Mouse (Mus musculus) gastrocnemius, postnatal 36 days (tissue): ENCODE measurements around the gene Srpr. TPM values are rescaled to one million over a fixed set of nuclear protein-coding genes. Genes with fewer than 3 reads are reported as not detected.

Experiments used
- DNase-seq, 2 experiments: peaks; one replicate each; pipeline ENCODE4 v3.0.0; 2022
- intact Hi-C: fragments of 180-260 bp; cut with DNase I; formaldehyde crosslinking; loops from one replicate; pipeline ENCODE4 v1.15.1; 2025
- total RNA-seq, 2 experiments: library from RNA; stranded (reverse); gene quantifications; 2 replicates each; pipeline ENCODE4 v1.2.3; 2021

Srpr gene
- total RNA-seq, 2 experiments from 2014 or later: 190 to 215 TPM

DNA sequence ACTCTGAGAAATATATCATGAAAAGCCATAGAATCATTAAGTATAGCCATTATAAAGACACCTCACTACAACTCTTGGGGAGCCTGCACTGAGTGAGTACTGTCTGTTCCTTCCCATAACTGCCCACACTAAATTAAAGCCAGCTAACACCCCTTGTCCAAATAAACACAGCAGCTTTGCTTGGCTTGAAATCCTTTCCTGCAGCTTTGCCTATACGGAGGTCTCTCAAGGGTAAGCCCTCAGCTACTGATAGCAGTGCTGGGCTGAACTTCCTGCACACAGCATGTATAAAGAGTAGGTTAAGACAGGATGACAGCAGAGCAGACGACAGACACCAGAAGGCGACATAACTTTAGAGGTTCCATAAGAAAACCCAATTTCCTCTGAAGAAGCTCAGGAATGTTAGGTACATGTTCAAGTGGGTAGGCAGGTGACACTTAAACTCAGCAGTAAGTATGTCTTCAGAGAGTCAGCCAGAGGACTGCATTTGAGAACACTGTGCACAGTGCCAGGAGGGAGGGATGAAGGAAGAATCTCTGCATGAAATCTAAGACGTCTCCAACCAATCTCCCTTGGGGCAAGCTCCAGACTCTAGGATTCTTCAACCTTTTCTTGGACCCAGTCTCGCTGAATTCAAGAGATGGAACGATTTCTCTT is 39.1 kb downstream of the Srpr start:
- DNase-seq: no peak
- intact Hi-C loops: no loop called here

GRCm38 (mm10) chr9:35239734-35240133 is 39.8 kb downstream of the Srpr start:
- intact Hi-C loops: no loop called here

GRCm38 (mm10) chr9:35247405-35247804 is 47.4 kb downstream of the Srpr start:
- intact Hi-C loops: no loop called here
- DNase-seq: no peak

More at GRCm38 (mm10) chr9:35239734-35240133, 39.8 kb downstream of the Srpr start:
- DNase-seq: no peak

- DNase-seq: no peak
Observed at GRCm38 (mm10) chr9:35249476-35249875, 49.5 kb downstream of the Srpr start.

DNA sequence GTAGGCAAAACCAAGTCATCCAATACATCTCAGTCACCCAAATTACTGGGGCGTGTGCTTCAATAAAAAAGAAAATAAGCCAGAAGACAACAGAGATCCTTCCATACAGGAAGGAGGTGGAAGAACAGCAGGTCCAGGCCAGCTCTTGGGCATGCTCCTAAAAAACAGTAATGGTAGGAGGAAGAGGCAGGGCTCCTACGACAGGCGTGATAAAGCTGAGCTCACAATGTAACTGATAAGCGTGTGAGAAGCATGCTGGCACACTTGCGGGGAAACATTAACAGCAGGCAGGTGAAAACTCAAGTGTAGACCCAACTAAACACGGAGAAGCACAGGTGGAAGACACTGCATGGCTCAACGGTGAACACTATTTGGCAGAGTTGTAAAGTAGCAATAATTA is 57.4 kb downstream of the Srpr start:
- intact Hi-C loops: loop anchor here (10.0 kb wide), 1 partner anchor 203 kb away; no protein-coding TSS in a partner anchor
- DNase-seq: no peak

More at GRCm38 (mm10) chr9:35249476-35249875, 49.5 kb downstream of the Srpr start:
- intact Hi-C loops: no loop called here

DNA sequence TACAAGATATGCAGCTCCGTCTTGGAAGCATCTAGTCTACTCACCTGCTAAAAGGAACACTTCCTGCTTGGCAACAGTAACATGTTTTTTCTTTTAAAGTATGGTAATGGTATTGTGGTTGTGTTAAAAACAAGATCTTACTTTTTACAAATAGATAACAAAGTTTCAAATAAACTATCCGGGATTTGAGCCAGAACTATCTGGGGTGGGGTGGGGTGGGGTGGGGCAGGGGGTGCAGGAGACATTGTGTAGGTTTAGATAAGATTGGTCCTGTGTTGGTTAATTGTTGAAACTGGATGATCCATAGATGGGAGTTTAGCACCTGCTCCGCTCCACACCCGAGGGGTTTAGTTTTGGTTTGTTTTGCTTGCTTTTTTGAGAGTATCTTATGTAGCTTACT is 62.4 kb downstream of the Srpr start:
- no peak for DNase-seq
- intact Hi-C loops: loop anchor here (10.0 kb wide), 1 partner anchor 228 kb away; no protein-coding TSS in a partner anchor

- DNase-seq: no peak
- intact Hi-C loops: loop anchor here (10.0 kb wide), 1 partner anchor 229 kb away; no protein-coding TSS in a partner anchor
Observed at GRCm38 (mm10) chr9:35263431-35263830, 63.5 kb downstream of the Srpr start.

GRCm38 (mm10) chr9:35264509-35264908 is 64.5 kb downstream of the Srpr start:
- no peak for DNase-seq
- intact Hi-C loops: loop anchor here (10.0 kb wide), 1 partner anchor 230 kb away; no protein-coding TSS in a partner anchor

GRCm38 (mm10) chr9:35267146-35267975 is 67.4 kb downstream of the Srpr start, which contains the start of the genes Fam118b and Rpusd4:
Fam118b (minus strand) TSS chr9:35267805.
Rpusd4 (plus strand) TSS chr9:35267865.
- intact Hi-C loops: loop anchor here (1.0 to 10.0 kb wide), 2 partner anchors 67 to 233 kb away; partner anchors contain the start of genes Srpr and Tirap
- DNase-seq: peak; percentile 84 to 89

GRCm38 (mm10) chr9:35267976-35268715 is 68.2 kb downstream of the Srpr start:
- no peak for DNase-seq
- intact Hi-C loops: loop anchor here (1.0 to 10.0 kb wide), 2 partner anchors 68 to 233 kb away; partner anchors contain the start of genes Srpr and Tirap

DNA sequence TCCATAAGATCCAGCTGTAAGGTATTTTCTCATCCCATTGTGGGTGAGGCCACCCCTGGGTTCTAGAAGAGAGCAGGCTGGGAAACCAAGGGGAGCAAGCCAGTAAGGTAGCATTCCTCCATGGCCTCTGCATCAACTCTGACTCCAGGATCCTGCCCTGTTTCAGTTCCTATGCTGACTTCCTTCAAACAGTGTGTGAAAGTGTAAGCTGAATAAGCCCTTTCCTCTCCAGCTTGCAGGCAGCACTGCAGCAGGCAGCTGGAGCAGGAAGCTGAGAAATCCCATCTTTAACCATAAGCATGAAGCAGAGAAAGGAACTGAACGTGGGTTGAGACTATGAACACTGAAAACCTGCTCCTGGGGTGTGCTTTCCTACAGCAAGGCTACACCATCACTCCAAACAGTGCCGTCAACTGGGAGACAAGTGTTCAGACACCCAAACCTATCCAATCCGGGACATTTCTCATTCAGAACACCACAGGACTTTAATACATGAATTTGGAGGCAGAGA is 77.9 kb downstream of the Srpr start:
- intact Hi-C loops: no loop called here
- no peak for DNase-seq

- DNase-seq: no peak
- intact Hi-C loops: no loop called here
Observed at GRCm38 (mm10) chr9:35278451-35278850, 78.5 kb downstream of the Srpr start.

- no peak for DNase-seq
- intact Hi-C loops: no loop called here
Observed at GRCm38 (mm10) chr9:35282006-35282850, 82.3 kb downstream of the Srpr start.

GRCm38 (mm10) chr9:35282851-35283200 is 82.9 kb downstream of the Srpr start:
- intact Hi-C loops: loop anchor here (1.0 kb wide), 1 partner anchor 241 kb away; no protein-coding TSS in a partner anchor
- DNase-seq: no peak

DNA sequence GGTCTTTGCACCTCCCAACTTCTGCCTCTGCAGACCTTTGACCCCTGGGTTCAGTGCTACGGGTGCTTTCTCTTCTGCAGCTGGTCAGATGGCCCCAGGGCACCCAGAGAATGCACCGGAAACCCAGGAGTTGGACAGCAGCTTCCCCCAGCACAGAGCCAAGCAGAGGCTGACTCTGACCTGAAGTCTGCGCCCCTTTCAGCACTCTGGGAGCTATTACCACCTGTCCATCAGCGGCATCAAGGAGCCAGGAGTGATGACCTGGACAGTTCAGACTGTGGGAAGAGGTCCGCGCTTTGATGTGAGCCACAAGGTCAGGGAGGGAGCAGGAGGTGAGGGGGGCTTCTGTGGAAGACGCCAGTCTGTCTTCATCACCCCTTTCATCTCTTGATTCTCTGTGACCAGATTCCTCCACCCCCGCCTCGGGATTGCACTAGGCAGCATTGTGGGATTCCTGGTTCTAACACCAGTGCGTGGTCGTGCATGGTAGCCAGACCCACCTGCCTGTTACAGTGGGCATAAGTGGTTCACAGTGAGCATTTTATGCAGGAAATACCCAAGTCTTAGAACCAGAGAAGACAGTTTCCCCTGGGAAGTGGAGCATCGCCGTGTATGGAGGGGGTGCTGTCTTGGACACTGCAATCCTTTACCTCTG is 83.6 kb downstream of the Srpr start:
- intact Hi-C loops: loop anchor here (1.0 to 2.0 kb wide), 2 partner anchors 241 to 255 kb away; no protein-coding TSS in a partner anchor
- no peak for DNase-seq

DNA sequence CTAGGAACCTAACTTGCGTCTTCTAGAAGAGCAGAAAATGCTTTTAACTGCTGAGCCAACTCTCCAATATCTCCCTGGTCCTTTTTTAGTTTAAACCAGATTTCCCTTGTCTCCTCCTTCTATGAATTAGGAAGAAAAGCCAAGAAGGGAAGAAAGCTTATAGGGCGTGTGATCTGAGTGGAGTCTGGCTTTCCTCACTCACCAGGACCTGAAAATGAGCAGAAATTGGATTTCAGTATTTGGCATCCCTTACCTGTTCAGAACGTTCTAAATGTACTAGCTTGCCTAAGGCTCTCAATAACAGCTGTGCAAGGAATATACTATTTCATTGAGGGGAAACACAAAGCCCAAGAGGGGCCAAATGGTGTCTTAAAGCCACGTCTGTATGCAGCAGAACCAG is 84.4 kb downstream of the Srpr start:
- no peak for DNase-seq
- intact Hi-C loops: loop anchor here (2.0 kb wide), 1 partner anchor 254 kb away; no protein-coding TSS in a partner anchor

DNA sequence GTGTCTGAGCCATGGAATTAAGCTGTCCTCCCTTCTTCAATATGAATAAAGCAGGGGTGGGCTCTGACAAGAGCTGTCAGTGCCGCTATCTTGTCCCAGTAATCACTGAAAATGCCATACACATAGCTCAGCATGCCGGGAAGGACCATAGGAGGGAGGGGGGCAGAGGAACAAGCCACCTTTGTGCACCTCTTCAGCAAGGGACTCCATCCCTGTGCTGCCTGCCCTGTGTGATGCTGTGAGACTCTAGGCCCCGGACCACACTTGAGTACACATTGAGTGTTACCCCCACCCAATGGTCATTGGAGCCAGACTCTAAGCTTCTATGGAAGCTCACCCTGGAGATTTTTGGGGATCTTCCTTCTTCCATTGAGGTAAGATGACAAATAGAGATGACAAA is 86.4 kb downstream of the Srpr start:
- intact Hi-C loops: no loop called here
- no peak for DNase-seq

DNA sequence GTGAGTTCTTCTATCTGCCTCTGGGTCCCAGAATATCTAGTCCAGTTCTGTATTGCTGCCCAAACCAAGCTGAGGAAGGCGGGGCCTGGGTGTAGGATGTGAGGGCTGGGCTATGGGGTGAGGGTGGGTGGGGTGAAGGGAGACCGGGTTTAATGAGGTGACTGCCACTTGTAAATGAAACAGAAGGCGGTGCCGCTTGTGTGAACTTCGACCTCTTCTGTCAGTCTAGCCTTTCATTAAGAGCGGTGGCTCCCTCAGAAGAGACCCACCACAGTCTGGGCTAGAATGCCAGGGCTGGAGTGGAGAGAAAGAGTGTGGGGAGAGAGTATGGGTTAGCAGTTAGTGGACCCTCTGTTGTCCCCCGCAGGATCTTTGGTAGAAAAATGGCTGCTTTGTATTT is 90.0 kb downstream of the Srpr start:
- intact Hi-C loops: no loop called here
- DNase-seq: no peak

DNA sequence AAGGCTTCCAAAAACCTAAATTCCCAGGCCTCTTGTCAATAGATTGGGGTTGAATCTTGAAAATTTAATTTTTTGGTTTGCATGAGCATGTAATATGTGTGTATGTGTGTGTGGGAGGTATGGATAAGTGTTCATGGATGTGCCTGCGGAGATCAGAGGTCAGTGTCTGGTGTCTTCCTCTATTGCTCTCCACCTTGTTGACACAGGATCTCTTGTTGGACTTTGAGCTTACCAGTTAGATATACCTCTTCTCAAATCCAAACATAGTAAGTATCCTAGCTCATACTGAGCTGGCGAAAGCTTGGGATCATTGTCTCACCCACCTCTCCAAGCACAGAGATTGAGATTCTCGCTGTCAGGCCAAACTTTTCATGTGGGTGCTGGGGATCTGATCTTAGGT is 90.4 kb downstream of the Srpr start:
- DNase-seq: no peak
- intact Hi-C loops: no loop called here
